Mouse (Mus musculus): ENCODE data around the gene Gm5741.

DNA sequence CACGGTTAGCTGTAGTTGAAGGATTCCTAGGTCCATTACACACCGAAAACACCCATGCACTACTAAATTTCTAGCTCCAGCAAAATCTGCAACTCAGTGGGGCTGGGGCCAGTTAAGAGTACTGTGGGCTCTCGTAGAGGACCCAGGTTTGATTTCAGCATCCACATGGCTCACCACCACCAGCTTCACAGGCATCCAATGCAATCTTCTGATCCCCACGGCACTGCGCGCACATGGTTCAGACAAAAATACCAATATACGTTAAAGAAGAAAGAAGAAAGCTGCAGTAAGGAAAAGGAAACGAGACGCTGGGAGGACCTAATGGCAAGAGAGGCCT, 31.4 kb downstream of the Gm5741 start:
- TF ChIP-seq EP300 (IDR thresholded peaks at IDR 0.05; ENCODE audit: insufficient read depth, low read depth, low read length) (no peak), CTCF (IDR thresholded peaks at IDR 0.05; ENCODE audit: low read depth, low read length) (no peak), POLR2A (IDR thresholded peaks at IDR 0.05; ENCODE audit: insufficient read depth, low read length) (no peak)
